Mouse (Mus musculus): ENCODE data around the gene Nid1.
"Not testable (repeated sequence)": the region's sequence is repeated elsewhere in the genome, so short reads cannot be mapped to it uniquely, and the experiment has no call there.

The Nid1 gene

GRCm38 (mm10) chr13:13453332-13453731 lies 16.0 kb downstream of the Nid1 start:
- DNase-seq (ENCODE audit: low spot score in 2 of 2) = not testable (repeated sequence)

- DNase-seq (ENCODE audit: low spot score in 2 of 2) = not testable (repeated sequence)
Measured at GRCm38 (mm10) chr13:13454249-13454648, 16.9 kb downstream of the Nid1 start.

- DNase-seq (ENCODE audit: low spot score in 2 of 2) = not testable (repeated sequence)
Measured at GRCm38 (mm10) chr13:13455632-13456492, 18.5 kb downstream of the Nid1 start.

- no peak for DNase-seq (ENCODE audit: low spot score in 2 of 2)
Measured at GRCm38 (mm10) chr13:13458138-13458737, 20.9 kb downstream of the Nid1 start.

GRCm38 (mm10) chr13:13460521-13461138 lies 23.3 kb downstream of the Nid1 start:
- no peak for DNase-seq (ENCODE audit: low spot score in 2 of 2)

- no peak for DNase-seq (ENCODE audit: low spot score in 2 of 2)
Measured at GRCm38 (mm10) chr13:13461446-13462192, 24.3 kb downstream of the Nid1 start.

- no peak for DNase-seq (ENCODE audit: low spot score in 2 of 2)
Measured at GRCm38 (mm10) chr13:13463949-13464348, 26.6 kb downstream of the Nid1 start.

GRCm38 (mm10) chr13:13467249-13467648 lies 29.9 kb downstream of the Nid1 start:
- not testable (repeated sequence) for DNase-seq (ENCODE audit: low spot score in 2 of 2)

GRCm38 (mm10) chr13:13468513-13468912 lies 31.2 kb downstream of the Nid1 start:
- no peak for DNase-seq (ENCODE audit: low spot score in 2 of 2)

GRCm38 (mm10) chr13:13471334-13471757 lies 34.0 kb downstream of the Nid1 start:
- no peak for DNase-seq (ENCODE audit: low spot score in 2 of 2)

- not testable (repeated sequence) for DNase-seq (ENCODE audit: low spot score in 2 of 2)
Measured at GRCm38 (mm10) chr13:13474464-13474863, 37.1 kb downstream of the Nid1 start.

- no peak for DNase-seq (ENCODE audit: low spot score in 2 of 2)
Measured at GRCm38 (mm10) chr13:13474991-13475390, 37.6 kb downstream of the Nid1 start.

- DNase-seq (ENCODE audit: low spot score in 2 of 2) = no peak
Measured at GRCm38 (mm10) chr13:13476568-13476967, 39.2 kb downstream of the Nid1 start.

GRCm38 (mm10) chr13:13477046-13477445 lies 39.7 kb downstream of the Nid1 start:
- DNase-seq (ENCODE audit: low spot score in 2 of 2) = no peak

GRCm38 (mm10) chr13:13479986-13480385 lies 42.6 kb downstream of the Nid1 start:
- DNase-seq (ENCODE audit: low spot score in 2 of 2) = no peak

GRCm38 (mm10) chr13:13481033-13481432 lies 43.7 kb downstream of the Nid1 start:
- DNase-seq (ENCODE audit: low spot score in 2 of 2) = peak in 1 of 2 experiments; percentile 53

- no peak for DNase-seq (ENCODE audit: low spot score in 2 of 2)
Measured at GRCm38 (mm10) chr13:13481875-13482674, 44.7 kb downstream of the Nid1 start.

- DNase-seq (ENCODE audit: low spot score in 2 of 2) = no peak
Measured at GRCm38 (mm10) chr13:13484351-13484751, 47.0 kb downstream of the Nid1 start.

- DNase-seq (ENCODE audit: low spot score in 2 of 2) = no peak
Measured at GRCm38 (mm10) chr13:13484883-13485282, 47.5 kb downstream of the Nid1 start.

- DNase-seq (ENCODE audit: low spot score in 2 of 2) = no peak
Measured at GRCm38 (mm10) chr13:13485682-13486081, 48.3 kb downstream of the Nid1 start.

- DNase-seq (ENCODE audit: low spot score in 2 of 2) = no peak
Measured at GRCm38 (mm10) chr13:13487851-13488250, 50.5 kb downstream of the Nid1 start.
